Mouse (Mus musculus): ENCODE data around the gene Capn1.

The Capn1 gene

GRCm38 (mm10) chr19:5953201-5953770 is 62.4 kb downstream of the Capn1 start:
- DNase-seq (ENCODE audit: extremely low spot score) = no peak

GRCm38 (mm10) chr19:5952071-5952691 is 63.5 kb downstream of the Capn1 start:
- DNase-seq (ENCODE audit: extremely low spot score) = no peak

GRCm38 (mm10) chr19:5951631-5952030 is 64.1 kb downstream of the Capn1 start:
- DNase-seq (ENCODE audit: extremely low spot score) = no peak

GRCm38 (mm10) chr19:5950218-5950617 is 65.5 kb downstream of the Capn1 start:
- DNase-seq (ENCODE audit: extremely low spot score) = no peak

GRCm38 (mm10) chr19:5945891-5946290 is 69.8 kb downstream of the Capn1 start:
- no peak for DNase-seq (ENCODE audit: extremely low spot score)

- no peak for DNase-seq (ENCODE audit: extremely low spot score)
Measured at GRCm38 (mm10) chr19:5945027-5945426, 70.7 kb downstream of the Capn1 start.

- DNase-seq (ENCODE audit: extremely low spot score) = no peak
Measured at GRCm38 (mm10) chr19:5944145-5944544, 71.6 kb downstream of the Capn1 start.

GRCm38 (mm10) chr19:5943404-5943803 is 72.3 kb downstream of the Capn1 start:
- DNase-seq (ENCODE audit: extremely low spot score) = no peak

- DNase-seq (ENCODE audit: extremely low spot score) = no peak
Measured at GRCm38 (mm10) chr19:5942581-5942980, 73.1 kb downstream of the Capn1 start.

- DNase-seq (ENCODE audit: extremely low spot score) = no peak
Measured at GRCm38 (mm10) chr19:5940656-5941055, 75.0 kb downstream of the Capn1 start.

GRCm38 (mm10) chr19:5940173-5940572 is 75.5 kb downstream of the Capn1 start:
- no peak for DNase-seq (ENCODE audit: extremely low spot score)

GRCm38 (mm10) chr19:5939715-5940114 is 76.0 kb downstream of the Capn1 start:
- DNase-seq (ENCODE audit: extremely low spot score) = no peak
